Mouse (Mus musculus) embryonic facial prominence, embryonic 14.5 days (tissue): ENCODE results near the gene Rnaseh2a. TPM values are rescaled to one million over a fixed set of nuclear protein-coding genes. Genes with fewer than 3 reads are reported as not detected.

Experiments
- ATAC-seq: fragments of 200-750 bp; cut with Nextera tagmentation; 2 replicates; pipeline ENCODE4 v1.8.0; 2017; ENCODE audit warnings: low read depth, moderate number of reproducible peaks, moderate TSS enrichment
- DNase-seq: peaks from one replicate; pipeline ENCODE4 v3.0.0-alpha.2; 2015; ENCODE audit warnings: low spot score
- H3K27ac ChIP-seq: fragments of 300-500 bp; sonication (generic); replicated peaks from 2 replicates; pipeline ENCODE4 v1.5.1; 2014; ENCODE audit warnings: low read depth, mild to moderate bottlenecking, low read length, moderate library complexity
- H3K27me3 ChIP-seq: fragments of 300-500 bp; sonication (generic); replicated peaks from 2 replicates; pipeline ENCODE4 v1.6.1; 2014; ENCODE audit warnings: low read length; ENCODE audit not compliant: control insufficient read depth, insufficient read depth
- H3K36me3 ChIP-seq: fragments of 300-500 bp; sonication (generic); 2 replicates; pipeline ENCODE4 v1.6.1; 2014; ENCODE audit warnings: low read length, mixed read lengths; ENCODE audit not compliant: control insufficient read depth, insufficient read depth
- H3K4me1 ChIP-seq: fragments of 300-500 bp; sonication (generic); 2 replicates; pipeline ENCODE4 v1.6.1; 2014; ENCODE audit warnings: antibody characterized with exemption, low read length; ENCODE audit not compliant: control insufficient read depth, insufficient read depth
- H3K4me2 ChIP-seq: fragments of 300-500 bp; sonication (generic); 2 replicates; pipeline ENCODE4 v1.6.1; 2014; ENCODE audit warnings: low read depth, mild to moderate bottlenecking, low read length, moderate library complexity, mixed read lengths
- H3K4me3 ChIP-seq: fragments of 300-500 bp; sonication (generic); 2 replicates; pipeline ENCODE4 v1.5.1; 2014; ENCODE audit warnings: low read depth, mild to moderate bottlenecking, low read length
- H3K9ac ChIP-seq: fragments of 300-500 bp; sonication (generic); 2 replicates; pipeline ENCODE4 v1.6.1; 2014; ENCODE audit warnings: low read depth, mild to moderate bottlenecking, low read length, moderate library complexity, mixed read lengths
- H3K9me3 ChIP-seq: fragments of 300-500 bp; sonication (generic); 2 replicates; pipeline ENCODE4 v1.6.1; 2016; ENCODE audit warnings: low read length; ENCODE audit not compliant: control insufficient read depth
- WGBS: fragments of 180-500 bp; shearing (Covaris S2); extraction: QIAGEN DNeasy Blood & Tissue Kit; methylation state at CpG from one replicate; pipeline ENCODE4 v1.1.7; 2014; 5-methylcytosine and 5-hydroxymethylcytosine counted together
- polyA plus RNA-seq: library from polyadenylated mRNA; unstranded; fragments of >200 nt; fragmentation: Nextera tagmentation; extraction: Ambion mirVana; gene quantifications from 2 replicates; pipeline ENCODE4 v1.2.1, GENCODE M21; 2014

Gene Rnaseh2a
- 73.7 and 88.9 TPM in 2 replicates for polyA plus RNA-seq

GRCm38 (mm10) chr8:84969241-84970134, at the start of gene Rnaseh2a, which contains the start of the genes Gm49661 and Prdx2:
Gene Rnaseh2a (minus strand): TSS chr8:84969767.
Gene Gm49661 (minus strand): TSS chr8:84969433.
Gene Prdx2 (plus strand): TSS chr8:84969587.
- under 1% methylated on average over 41 of the region's 56 CpGs for WGBS
- peak within 1 kb of the TSS; percentile 94 for H3K4me2 ChIP-seq
- peak; percentile 78 for ATAC-seq
- peak; percentile 85 for DNase-seq
- no peaks in the 10 kb centered on the region for H3K27me3 ChIP-seq
- H3K27ac ChIP-seq = peak within 1 kb of the TSS; percentile 78
- H3K9ac ChIP-seq = peak within 1 kb of the TSS; percentile 86
- H3K4me3 ChIP-seq = peak within 1 kb of the TSS; percentile 73
- peaks cover 23% of the 10 kb centered on the region for H3K4me1 ChIP-seq
- H3K9me3 ChIP-seq = no peaks in the 10 kb centered on the region
- H3K36me3 ChIP-seq = peaks cover 37% of the 10 kb centered on the region

- peak; percentile 31 for ATAC-seq
- WGBS = 40% methylated on average over 5 of the region's 5 CpGs
- no peaks in the 10 kb centered on the region; the same call in 1 of the 2 replicates for H3K4me1 ChIP-seq
Measured at GRCm38 (mm10) chr8:85017209-85017608, 47.6 kb upstream of the Rnaseh2a start.

GRCm38 (mm10) chr8:85016724-85017123, 47.2 kb upstream of the Rnaseh2a start:
- H3K4me3 ChIP-seq = no peak overlapping the region
- H3K36me3 ChIP-seq = peaks cover 38% of the 10 kb centered on the region
- ATAC-seq = no peak
- H3K27me3 ChIP-seq = peaks cover 19% of the 10 kb centered on the region
- no peak overlapping the region for H3K4me2 ChIP-seq
- H3K9ac ChIP-seq = no peak overlapping the region
- 70% methylated on average over 10 of the region's 10 CpGs for WGBS
- H3K4me1 ChIP-seq = no peaks in the 10 kb centered on the region; the same call in 1 of the 2 replicates
- H3K9me3 ChIP-seq = no peaks in the 10 kb centered on the region
- no peak overlapping the region; the same call in 1 of the 2 replicates for H3K27ac ChIP-seq
- DNase-seq = no peak

More at GRCm38 (mm10) chr8:85017209-85017608, 47.6 kb upstream of the Rnaseh2a start:
- Histone ChIP-seq H3K36me3 (peaks cover 43% of the 10 kb centered on the region), H3K4me3 (no peak overlapping the region), H3K27ac (no peak overlapping the region; the same call in 1 of the 2 replicates), H3K9me3 (no peaks in the 10 kb centered on the region), H3K9ac (no peak overlapping the region), H3K4me2 (no peak overlapping the region), H3K27me3 (peaks cover 17% of the 10 kb centered on the region)
- DNase-seq = peak; percentile 34

GRCm38 (mm10) chr8:85014431-85014830, 44.9 kb upstream of the Rnaseh2a start, which contains the start of gene Best2:
Gene Best2 (minus strand): TSS chr8:85014531.
- Histone ChIP-seq H3K4me3 (peak within 1 kb of the TSS; percentile 31), H3K27me3 (peaks cover 34% of the 10 kb centered on the region), H3K9ac (peak within 1 kb of the TSS; percentile 48), H3K27ac (no peak within 1 kb of the TSS), H3K4me2 (peak within 1 kb of the TSS; percentile 57), H3K4me1 (no peaks in the 10 kb centered on the region; the same call in 1 of the 2 replicates), H3K9me3 (no peaks in the 10 kb centered on the region), H3K36me3 (peaks cover 20% of the 10 kb centered on the region)
- DNase-seq (no peak), ATAC-seq (no peak)
- WGBS = 43% methylated on average over 2 of the region's 2 CpGs

GRCm38 (mm10) chr8:85013230-85013840, 43.8 kb upstream of the Rnaseh2a start:
- Histone ChIP-seq H3K4me2 (peak overlapping the region; percentile 57), H3K9me3 (no peaks in the 10 kb centered on the region), H3K27me3 (peaks cover 42% of the 10 kb centered on the region), H3K36me3 (peaks cover 9% of the 10 kb centered on the region), H3K9ac (peak overlapping the region; percentile 48), H3K4me3 (peak overlapping the region; percentile 31), H3K4me1 (no peaks in the 10 kb centered on the region; the same call in 1 of the 2 replicates), H3K27ac (no peak overlapping the region)
- ATAC-seq (peak; percentile 81), DNase-seq (peak; percentile 90)
- WGBS = 5% methylated on average over 25 of the region's 26 CpGs

- H3K4me1 ChIP-seq = no peaks in the 10 kb centered on the region; the same call in 1 of the 2 replicates
- H3K27ac ChIP-seq = no peak overlapping the region
- DNase-seq (no peak), ATAC-seq (no peak)
- no peak overlapping the region for H3K4me2 ChIP-seq
- H3K9ac ChIP-seq = no peak overlapping the region
- no peaks in the 10 kb centered on the region for H3K36me3 ChIP-seq
- H3K9me3 ChIP-seq = no peaks in the 10 kb centered on the region
- no peak overlapping the region for H3K4me3 ChIP-seq
- 15% methylated on average over 28 of the region's 28 CpGs for WGBS
- H3K27me3 ChIP-seq = peaks cover 52% of the 10 kb centered on the region
Measured at GRCm38 (mm10) chr8:85011242-85011641, 41.7 kb upstream of the Rnaseh2a start.

- no peak for DNase-seq
- Histone ChIP-seq H3K27me3 (peaks cover 38% of the 10 kb centered on the region), H3K27ac (no peak overlapping the region), H3K4me1 (no peaks in the 10 kb centered on the region), H3K9ac (no peak overlapping the region), H3K4me3 (no peak overlapping the region), H3K9me3 (no peaks in the 10 kb centered on the region), H3K36me3 (no peaks in the 10 kb centered on the region), H3K4me2 (no peak overlapping the region)
- 16% methylated on average over 18 of the region's 25 CpGs for WGBS
- no peak for ATAC-seq
Measured at GRCm38 (mm10) chr8:85007686-85008085, 38.1 kb upstream of the Rnaseh2a start.

GRCm38 (mm10) chr8:84997649-84998295, 28.2 kb upstream of the Rnaseh2a start:
- ATAC-seq (peak; percentile 84), DNase-seq (peak; percentile 93)
- no peak overlapping the region for H3K27ac ChIP-seq
- no peaks in the 10 kb centered on the region; the same call in 1 of the 2 replicates for H3K27me3 ChIP-seq
- H3K4me3 ChIP-seq = 0 out of 2 replicates have a peak overlapping the region, but pooled peaks have one; percentile 8
- H3K9me3 ChIP-seq = no peaks in the 10 kb centered on the region
- peak overlapping the region; percentile 6; the same call in 1 of the 2 replicates for H3K9ac ChIP-seq
- H3K4me1 ChIP-seq = peaks cover 3% of the 10 kb centered on the region; the same call in 1 of the 2 replicates
- 10% methylated on average over 19 of the region's 19 CpGs for WGBS
- peak overlapping the region; percentile 29 for H3K4me2 ChIP-seq
- H3K36me3 ChIP-seq = peaks cover 15% of the 10 kb centered on the region; the same call in 1 of the 2 replicates
